Mouse (Mus musculus) Patski (cell line): ENCODE data around the gene Prkca. TPM values are rescaled to one million over a fixed set of nuclear protein-coding genes. Genes with fewer than 3 reads are reported as not detected.

Source experiments
- ATAC-seq: fragments of 100-300 bp; one replicate; pipeline ENCODE4 v1.8.0; 2021
- CTCF ChIA-PET: fragments of 350-600 bp; sonication (Branson Sonifier 250); formaldehyde crosslinking; loops from one replicate; lab custom pipeline; 2022; ENCODE audit warnings: inconsistent platforms; lab: Charles Lee
- POLR2A ChIA-PET: fragments of 350-600 bp; sonication (Branson Sonifier 250); formaldehyde crosslinking; loops from one replicate; lab custom pipeline; 2022; ENCODE audit warnings: antibody characterized with exemption, inconsistent platforms; lab: Charles Lee
- DNase-seq: peaks from one replicate; pipeline ENCODE4 v3.0.0-alpha.2; 2011; ENCODE audit warnings: low read depth, low spot score
- H3K27me3 ChIP-seq: fragments of 371-371 bp; one replicate; pipeline ENCODE4 v1.5.1; 2021
- CTCF ChIP-seq: fragments of 100-300 bp; IDR thresholded peaks from one replicate; pipeline ENCODE4 v1.5.1; 2021
- in situ Hi-C: fragments of 300-500 bp; cut with MboI; formaldehyde crosslinking; loops from 3 replicates; pipeline ENCODE4 v1.11.1; 2018; ENCODE audit warnings: low pct_unique_long_range_greater_than_20kb, mixed read lengths
- polyA plus RNA-seq: library from polyadenylated mRNA; unstranded; gene quantifications from one replicate; pipeline ENCODE4 v1.2.3, GENCODE M21; 2021

Prkca gene
- polyA plus RNA-seq, 1 experiment from 2014 or later, result 37.4 TPM

GRCm38 (mm10) chr11:108221124-108221835, 122.4 kb downstream of the Prkca start:
- peak; percentile 56 for DNase-seq
- in situ Hi-C loops, result no loop called here
- no peaks in the 10 kb centered on the region for H3K27me3 ChIP-seq
- ATAC-seq, result peak; percentile 65
- CTCF ChIA-PET, result interaction anchor here (0.8 to 1.8 kb wide), 8 partner anchors 15 to 143 kb away, joined by 3 to 5 read pairs (median 3); no protein-coding TSS in a partner anchor
- POLR2A ChIA-PET, result no interaction called here
- no peak for TF ChIP-seq CTCF

GRCm38 (mm10) chr11:108220605-108221004, 123.1 kb downstream of the Prkca start:
- TF ChIP-seq CTCF, result no peak
- CTCF ChIA-PET, result interaction anchor here (1.1 to 1.8 kb wide), 2 partner anchors 111 to 143 kb away, joined by 3 read pairs; no protein-coding TSS in a partner anchor
- H3K27me3 ChIP-seq, result no peaks in the 10 kb centered on the region
- in situ Hi-C loops, result no loop called here
- DNase-seq (no peak), ATAC-seq (no peak)
- POLR2A ChIA-PET, result interaction anchor here (0.6 kb wide), 1 partner anchor 28 kb away, joined by 3 read pairs; no protein-coding TSS in a partner anchor

GRCm38 (mm10) chr11:108217043-108217442, 126.7 kb downstream of the Prkca start:
- ChIA-PET POLR2A (no interaction called here), CTCF (interaction anchor here (1.3 kb wide), 1 partner anchor 17 kb away, joined by 3 read pairs; no protein-coding TSS in a partner anchor)
- in situ Hi-C loops, result no loop called here
- no peaks in the 10 kb centered on the region for H3K27me3 ChIP-seq
- peak; percentile 58 for DNase-seq
- no peak for TF ChIP-seq CTCF
- peak; percentile 52 for ATAC-seq

GRCm38 (mm10) chr11:108216064-108216463, 127.7 kb downstream of the Prkca start:
- in situ Hi-C loops, result no loop called here
- POLR2A ChIA-PET, result no interaction called here

GRCm38 (mm10) chr11:108215466-108215865, 128.3 kb downstream of the Prkca start:
- TF ChIP-seq CTCF, result no peak
- ChIA-PET POLR2A (no interaction called here), CTCF (interaction anchor here (0.9 to 2.3 kb wide), 5 partner anchors 9 to 33 kb away, joined by 3 to 6 read pairs (median 3); no protein-coding TSS in a partner anchor)
- in situ Hi-C loops, result no loop called here
- no peak for DNase-seq
- no peak for ATAC-seq
- H3K27me3 ChIP-seq, result no peaks in the 10 kb centered on the region

More at GRCm38 (mm10) chr11:108216064-108216463, 127.7 kb downstream of the Prkca start:
- DNase-seq, result no peak
- H3K27me3 ChIP-seq, result no peaks in the 10 kb centered on the region
- ATAC-seq, result no peak
- CTCF ChIA-PET, result interaction anchor here (0.9 to 1.6 kb wide), 4 partner anchors 10 to 32 kb away, joined by 3 read pairs; no protein-coding TSS in a partner anchor
- no peak for TF ChIP-seq CTCF

- TF ChIP-seq CTCF, result no peak
- in situ Hi-C loops, result no loop called here
- ATAC-seq, result no peak
- ChIA-PET CTCF (interaction anchor here (0.6 to 2.3 kb wide), 6 partner anchors 8 to 185 kb away, joined by 3 to 6 read pairs (median 3); no protein-coding TSS in a partner anchor), POLR2A (interaction anchor here (0.8 kb wide), 1 partner anchor 10 kb away, joined by 3 read pairs; no protein-coding TSS in a partner anchor)
- no peaks in the 10 kb centered on the region for H3K27me3 ChIP-seq
- no peak for DNase-seq
Measured at GRCm38 (mm10) chr11:108214521-108215223, 129.1 kb downstream of the Prkca start.

- ATAC-seq (no peak), DNase-seq (no peak)
- H3K27me3 ChIP-seq, result no peaks in the 10 kb centered on the region
- CTCF ChIA-PET, result interaction anchor here (0.6 to 2.3 kb wide), 3 partner anchors 11 to 184 kb away, joined by 3 to 6 read pairs (median 3); no protein-coding TSS in a partner anchor
- POLR2A ChIA-PET, result interaction anchor here (0.8 kb wide), 1 partner anchor 9 kb away, joined by 3 read pairs; no protein-coding TSS in a partner anchor
- no peak for TF ChIP-seq CTCF
- in situ Hi-C loops, result no loop called here
Measured at GRCm38 (mm10) chr11:108213783-108214182, 129.9 kb downstream of the Prkca start.

GRCm38 (mm10) chr11:108212638-108213037, 131.1 kb downstream of the Prkca start:
- in situ Hi-C loops, result no loop called here
- DNase-seq (no peak), ATAC-seq (no peak)
- ChIA-PET POLR2A (no interaction called here), CTCF (interaction anchor here (1.1 kb wide), 1 partner anchor 10 kb away, joined by 3 read pairs; no protein-coding TSS in a partner anchor)
- TF ChIP-seq CTCF, result no peak
- H3K27me3 ChIP-seq, result no peaks in the 10 kb centered on the region

- ChIA-PET CTCF (interaction anchor here (0.9 to 1.1 kb wide), 2 partner anchors 9 kb away, joined by 3 read pairs; no protein-coding TSS in a partner anchor), POLR2A (no interaction called here)
- no peak for ATAC-seq
- TF ChIP-seq CTCF, result no peak
- H3K27me3 ChIP-seq, result no peaks in the 10 kb centered on the region
- in situ Hi-C loops, result no loop called here
- DNase-seq, result no peak
Measured at GRCm38 (mm10) chr11:108212030-108212429, 131.7 kb downstream of the Prkca start.

GRCm38 (mm10) chr11:108210749-108211148, 133.0 kb downstream of the Prkca start:
- CTCF ChIA-PET, result interaction anchor here (1.3 kb wide), 1 partner anchor 199 kb away, joined by 3 read pairs; no protein-coding TSS in a partner anchor
- ATAC-seq (no peak), DNase-seq (no peak)
- no peak for TF ChIP-seq CTCF
- no peaks in the 10 kb centered on the region for H3K27me3 ChIP-seq
- in situ Hi-C loops, result no loop called here
- POLR2A ChIA-PET, result no interaction called here
